Mouse (Mus musculus): ENCODE data around the gene Cd38.

DNA sequence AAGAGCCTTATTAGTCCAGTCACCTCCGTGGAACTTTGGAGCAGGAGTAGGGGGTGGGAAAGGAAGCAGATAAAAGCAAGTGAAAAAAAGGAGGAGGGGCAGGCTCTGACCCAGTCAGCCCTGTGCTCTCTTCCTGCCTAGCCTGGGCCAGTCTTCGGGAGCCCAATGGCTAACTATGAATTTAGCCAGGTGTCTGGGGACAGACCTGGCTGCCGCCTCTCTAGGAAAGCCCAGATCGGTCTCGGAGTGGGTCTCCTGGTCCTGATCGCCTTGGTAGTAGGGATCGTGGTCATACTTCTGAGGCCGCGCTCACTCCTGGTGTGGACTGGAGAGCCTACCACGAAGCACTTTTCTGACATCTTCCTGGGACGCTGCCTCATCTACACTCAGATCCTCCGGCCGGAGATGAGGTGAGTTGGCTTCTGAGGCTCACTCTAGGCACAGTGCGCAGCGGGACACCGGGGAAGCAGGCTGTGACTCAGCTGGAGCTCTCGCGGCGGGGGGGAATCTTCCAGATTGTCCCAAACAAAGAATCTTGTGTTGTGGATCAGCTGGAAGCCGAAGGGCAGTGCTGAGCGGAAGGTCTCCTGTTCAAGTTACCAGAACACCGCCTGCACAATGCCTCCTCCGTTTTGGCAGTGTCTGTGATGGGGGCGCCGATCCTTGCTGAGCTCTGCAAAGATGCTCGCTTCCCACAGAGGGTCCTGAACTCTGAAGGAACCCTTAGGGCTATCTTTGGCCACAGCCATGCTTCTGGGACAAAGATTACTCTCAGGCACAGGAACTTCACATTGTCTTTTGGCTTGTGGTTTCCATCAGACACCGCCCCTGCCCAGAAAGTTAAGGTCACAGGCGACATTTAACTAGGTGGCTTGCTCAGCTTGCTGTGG is 603 bp downstream of the Cd38 start:
- no peak for TF ChIP-seq POLR2A (IDR thresholded peaks at IDR 0.05; ENCODE audit: control insufficient read depth, extremely low read depth, insufficient read depth, low read length, poor library complexity)
- no peak for TF ChIP-seq CTCF (IDR thresholded peaks at IDR 0.05; ENCODE audit: borderline replicate concordance, control insufficient read depth, extremely low read depth, insufficient read depth, low read length, poor library complexity)
